Mouse (Mus musculus) MEL-GATA-1-ER (cell line): ENCODE measurements around the gene Tom1.
A peak's percentile ranks its signal among the peaks of the same experiment; 100 is the strongest.

Experiments used
- DNase-seq: peaks from one replicate; pipeline ENCODE4 v3.0.0-alpha.2; 2012; ENCODE audit warnings: low read depth; ENCODE audit errors: extremely low read depth

Gene Tom1

GRCm38 (mm10) chr8:75033511-75034243 is at the start of gene Tom1:
Gene Tom1, plus strand, starts transcription at chr8:75033705.
- peak; percentile 94 for DNase-seq

DNA sequence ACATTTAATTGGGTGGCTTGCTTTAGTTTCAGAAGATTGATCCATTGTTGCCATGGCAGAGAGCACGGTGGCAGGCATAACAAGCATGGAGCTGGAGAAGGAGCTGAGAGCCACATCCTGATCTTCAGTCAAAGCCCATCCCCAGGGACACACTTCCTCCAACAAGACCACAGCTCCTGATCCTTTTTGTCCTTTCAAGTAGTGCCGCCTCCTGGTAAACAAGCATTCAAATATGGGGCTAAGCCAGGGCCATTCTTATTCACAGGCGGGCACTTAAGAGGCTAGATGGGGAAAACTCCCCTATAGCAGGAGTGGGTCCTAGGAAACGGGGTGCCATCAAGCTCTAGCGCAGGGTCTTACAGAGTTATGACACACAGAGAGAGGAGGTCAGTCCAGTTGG is 46.1 kb upstream of the Tom1 start:
- no peak for DNase-seq

DNA sequence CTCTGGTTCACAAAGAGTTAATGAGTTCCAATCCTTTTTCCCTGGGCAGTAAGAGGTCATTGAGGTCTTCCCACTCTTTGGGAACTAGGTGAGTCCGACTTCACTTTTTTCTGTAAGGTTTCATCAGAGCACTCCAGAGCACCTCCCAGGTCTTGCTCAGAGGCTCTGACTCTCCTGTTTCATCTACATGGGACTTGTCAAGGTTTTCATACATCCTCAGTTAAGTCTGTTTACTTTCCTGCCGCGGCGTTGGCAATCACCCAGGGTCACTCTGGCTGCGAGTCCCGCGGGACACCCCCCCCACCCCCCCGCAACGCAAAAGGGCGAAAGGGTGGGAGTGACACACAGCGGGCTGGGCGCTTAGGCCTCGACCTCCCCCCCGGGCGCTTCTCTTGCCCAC is 43.5 kb upstream of the Tom1 start:
- DNase-seq, result no peak

DNA sequence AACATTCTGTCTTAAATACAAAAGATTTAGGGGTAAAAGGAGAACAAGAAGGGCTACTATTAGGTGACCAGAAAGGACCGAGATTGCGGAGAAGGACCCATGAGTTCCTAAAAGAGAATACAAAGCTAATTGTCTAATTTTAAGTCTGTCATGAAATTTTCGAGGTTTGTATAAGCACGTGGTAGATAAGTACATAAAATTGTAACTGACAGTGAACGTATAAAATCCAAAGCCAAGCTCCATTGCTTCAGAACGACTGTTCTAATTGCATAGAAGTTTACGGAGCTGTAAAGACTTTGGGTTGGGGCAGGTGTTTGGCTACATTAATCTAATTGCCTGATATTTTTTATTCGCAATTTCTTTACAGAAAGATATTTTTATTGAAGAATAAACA is 40.4 kb upstream of the Tom1 start, which contains the start of gene Hmgxb4:
TSS of gene Hmgxb4 (plus strand) at position 276 of the 394 bp plus-strand sequence.
- DNase-seq, result no peak

DNA sequence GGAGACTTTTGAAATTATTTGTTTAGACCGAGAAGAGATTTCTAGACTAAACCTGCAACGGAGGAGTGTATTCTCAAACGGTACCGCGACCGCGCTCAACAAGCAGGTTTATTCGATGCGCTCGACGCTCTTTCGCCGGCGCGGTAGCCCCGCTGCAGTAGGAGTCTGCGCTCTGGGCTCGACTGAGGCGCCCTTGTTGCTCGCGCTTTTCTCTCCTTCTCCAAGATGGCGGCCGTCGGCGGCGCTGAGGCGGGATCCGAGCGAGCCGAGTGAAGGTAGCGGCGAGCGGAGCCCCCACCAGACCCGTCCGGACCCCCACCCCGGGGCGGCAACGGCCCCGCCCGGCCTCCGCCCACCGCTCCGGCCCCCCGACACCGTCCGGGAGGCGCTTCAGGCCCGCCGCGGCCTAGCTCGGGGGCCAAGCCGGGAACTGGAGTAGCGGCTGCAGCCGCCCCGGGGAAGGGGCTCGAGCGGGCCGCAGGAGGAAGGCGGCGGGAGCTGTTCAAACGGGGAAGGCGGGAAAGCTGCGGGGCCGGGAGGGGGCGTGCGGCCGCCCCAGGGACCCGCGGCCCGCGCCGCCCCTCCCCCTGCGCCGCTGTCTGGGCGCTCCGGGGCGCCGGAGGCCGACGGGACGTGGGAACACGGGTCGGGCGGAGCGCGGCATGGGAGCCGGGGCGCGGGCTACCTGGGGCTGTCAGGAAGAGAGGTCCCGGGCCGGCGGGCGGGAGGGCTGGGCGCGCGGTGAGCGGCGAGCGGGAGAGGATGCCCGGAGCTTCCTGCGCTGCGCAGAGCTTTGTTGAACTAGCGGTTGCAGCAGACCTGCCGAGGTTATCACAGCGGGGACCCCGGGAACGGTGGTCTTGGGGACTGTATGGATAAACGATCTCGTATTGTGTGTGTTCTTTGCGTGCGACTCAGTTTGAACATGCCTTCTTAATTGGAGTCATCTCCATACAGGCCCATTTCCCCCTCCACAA is 39.7 kb upstream of the Tom1 start:
- DNase-seq, result peak; percentile 74

GRCm38 (mm10) chr8:74994540-74994939 is 39.0 kb upstream of the Tom1 start:
- no peak for DNase-seq

DNA sequence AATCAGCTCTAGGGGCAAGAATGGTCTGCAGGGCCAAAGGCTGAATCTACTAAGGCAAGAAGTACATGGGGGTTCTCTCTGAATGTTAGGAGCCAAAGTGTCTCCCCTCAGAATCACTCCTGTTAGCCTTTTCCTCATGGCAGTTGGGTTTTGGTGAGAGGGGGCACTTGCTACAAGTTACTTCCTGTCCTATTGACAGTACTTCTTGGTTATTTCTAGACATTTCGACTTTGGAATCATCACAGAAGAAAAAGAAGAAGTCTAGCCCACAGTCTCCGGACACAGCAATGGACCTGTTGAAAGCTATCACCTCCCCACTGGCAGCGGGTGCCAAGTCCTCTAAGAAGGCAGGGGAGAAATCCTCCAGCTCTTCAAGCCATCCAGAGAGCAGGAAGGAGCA is 33.1 kb upstream of the Tom1 start:
- DNase-seq, result no peak

DNA sequence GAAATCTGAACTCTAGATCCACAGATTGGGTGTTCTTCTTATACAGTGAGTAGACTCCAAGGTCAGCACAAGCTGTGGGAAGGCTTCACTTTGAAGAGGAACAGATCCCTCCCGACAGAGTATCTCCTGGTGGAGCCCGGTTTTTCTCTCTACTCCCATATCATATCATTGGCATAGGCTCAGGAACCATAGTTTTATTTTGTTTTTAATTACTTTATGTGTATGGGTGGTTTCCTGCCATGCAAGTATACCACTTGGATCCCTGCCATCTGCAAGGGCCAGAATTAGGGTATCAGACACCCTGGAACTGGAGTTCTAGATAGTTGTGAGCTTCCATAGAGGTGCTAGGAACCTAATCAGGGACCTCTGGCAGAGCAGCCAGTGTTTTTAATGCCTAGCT is 24.7 kb upstream of the Tom1 start:
- DNase-seq, result no peak

GRCm38 (mm10) chr8:75013557-75013956 is 19.9 kb upstream of the Tom1 start:
- DNase-seq, result no peak

DNA sequence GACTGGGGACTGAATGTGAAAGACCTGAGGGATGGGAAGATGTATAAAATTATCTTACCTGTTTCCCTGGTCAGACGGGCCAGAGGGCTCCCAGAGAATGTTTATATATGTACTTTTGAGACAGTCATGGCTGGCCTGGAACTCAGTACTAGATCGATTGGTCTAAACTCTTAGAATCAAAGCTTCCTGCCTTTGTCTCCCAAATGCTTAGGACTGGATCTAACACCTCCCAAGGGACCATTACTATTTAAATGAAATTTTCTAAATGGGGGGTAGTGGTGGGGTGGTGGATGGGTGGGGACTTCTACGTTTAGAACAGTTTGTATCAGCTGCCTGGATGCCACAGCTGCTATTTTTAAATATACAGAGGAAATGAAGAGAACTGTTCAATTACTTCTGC is 19.5 kb upstream of the Tom1 start:
- no peak for DNase-seq

DNA sequence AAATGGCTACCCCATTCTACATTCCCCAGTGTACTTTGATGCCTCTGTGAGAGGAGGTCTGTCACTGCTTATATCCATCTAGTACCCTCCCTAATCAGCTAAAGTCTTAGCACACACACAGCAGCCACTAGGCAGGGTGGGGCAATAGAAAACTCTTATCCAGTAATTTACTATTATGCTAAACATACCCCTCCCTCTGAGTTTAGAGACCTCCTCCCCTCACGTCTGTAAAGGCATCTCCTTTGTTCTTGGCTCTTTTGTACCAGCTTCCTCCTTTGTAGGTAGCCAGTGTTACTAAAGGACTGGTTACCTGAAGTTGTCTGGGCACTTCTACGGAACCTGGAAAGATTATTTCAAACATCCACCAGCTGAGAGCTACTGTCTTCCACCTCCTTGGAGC is 17.5 kb upstream of the Tom1 start:
- peak; percentile 16 for DNase-seq

GRCm38 (mm10) chr8:75016422-75016821 is 17.1 kb upstream of the Tom1 start:
- no peak for DNase-seq

GRCm38 (mm10) chr8:75018274-75018972 is 15.1 kb upstream of the Tom1 start:
- DNase-seq, result no peak

DNA sequence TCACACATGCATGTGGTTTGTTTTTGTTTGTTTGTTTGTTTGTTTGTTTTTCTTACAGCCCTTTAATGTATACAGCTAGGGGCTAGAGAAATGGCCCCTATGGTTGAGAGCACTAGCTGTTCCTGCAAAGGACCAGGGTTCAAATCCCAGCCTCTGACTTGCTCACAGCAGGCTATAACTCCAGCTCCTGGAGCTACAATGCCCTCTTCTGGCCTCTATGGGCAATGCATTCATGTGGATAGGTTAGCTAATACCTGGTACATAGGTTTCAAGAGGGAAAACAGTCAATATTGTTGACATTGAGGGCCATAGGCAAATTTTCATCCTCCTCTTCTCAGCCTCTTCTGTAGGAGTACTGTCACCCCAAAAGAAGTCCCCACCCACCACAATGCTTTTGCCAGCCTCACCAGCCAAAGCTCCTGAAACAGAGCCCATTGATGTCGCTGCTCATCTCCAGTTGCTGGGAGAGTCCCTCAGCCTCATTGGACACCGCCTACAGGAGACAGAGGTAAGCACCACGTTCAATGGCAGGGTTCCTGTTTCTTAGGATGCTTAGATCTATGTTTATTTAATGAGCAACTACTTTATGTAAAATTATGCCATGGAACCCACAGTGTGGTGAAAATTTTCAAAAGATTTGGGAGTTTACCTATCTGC is 9.7 kb upstream of the Tom1 start:
- DNase-seq, result no peak

GRCm38 (mm10) chr8:75025809-75026208 is 7.7 kb upstream of the Tom1 start:
- DNase-seq, result no peak

DNA sequence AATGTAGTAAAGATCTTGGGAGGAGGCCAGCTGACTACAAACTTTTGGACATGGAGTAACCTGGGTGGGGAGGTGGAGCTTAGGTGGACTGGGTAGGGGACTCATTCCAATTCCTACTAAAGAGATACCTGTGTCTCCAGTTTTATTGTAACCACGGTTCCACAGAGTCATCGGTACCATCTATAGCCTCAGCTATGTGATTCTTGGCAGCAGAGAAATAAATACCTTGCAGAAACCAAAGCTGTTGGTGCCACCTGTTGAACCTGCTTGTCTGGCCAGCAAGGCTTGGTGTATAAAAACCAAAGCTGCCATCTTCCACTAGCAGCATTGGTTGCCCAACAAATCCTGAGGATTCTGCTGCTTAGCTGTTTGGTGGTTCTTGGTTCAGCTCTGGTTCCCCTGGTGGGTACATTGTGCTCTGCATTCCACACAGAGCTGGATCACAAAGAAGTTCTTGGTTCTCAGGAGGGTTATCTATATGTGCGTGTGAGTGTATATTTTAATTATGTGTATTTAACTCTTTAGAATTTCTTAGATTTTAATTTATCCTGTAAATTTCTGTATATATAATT is 3.0 kb upstream of the Tom1 start:
- DNase-seq, result no peak

DNA sequence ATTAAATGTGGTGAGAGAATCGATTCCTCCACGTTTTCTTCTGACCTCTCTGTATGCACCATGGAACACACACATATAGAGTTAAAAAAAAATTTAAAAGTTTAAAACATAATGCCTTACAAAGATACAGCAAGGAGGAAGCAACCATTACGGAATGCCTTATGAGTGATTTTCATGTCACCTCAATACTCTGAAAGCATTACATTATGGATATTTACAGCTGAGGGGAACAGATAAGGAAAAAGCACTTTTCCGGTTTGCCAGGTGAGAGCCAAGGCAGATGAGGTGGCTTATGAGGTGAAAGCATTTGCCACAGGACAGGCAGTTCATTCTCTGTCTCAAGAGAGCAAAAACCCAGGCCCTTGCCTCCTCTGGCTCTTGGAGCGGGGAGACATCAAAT is 544 bp upstream of the Tom1 start:
- DNase-seq, result peak; percentile 24

DNA sequence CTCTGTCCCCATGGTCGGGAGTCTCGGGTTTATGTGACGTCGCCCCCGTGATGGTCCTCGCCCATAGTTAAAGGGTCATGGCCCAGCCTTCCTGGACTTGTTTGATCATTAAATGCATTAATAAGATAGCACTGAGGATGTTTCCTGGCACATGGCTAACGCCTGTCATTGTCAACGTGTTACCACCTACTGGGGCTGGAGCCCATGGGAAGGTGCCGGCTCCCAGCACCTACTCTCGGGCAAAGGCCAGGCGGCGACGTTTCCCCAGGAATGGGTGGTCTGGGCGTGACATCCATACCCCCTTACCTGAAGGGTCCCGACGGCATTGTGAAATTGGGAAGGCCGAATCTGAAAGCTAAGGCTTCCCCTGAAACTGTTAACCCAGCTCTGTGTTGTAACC is 780 bp downstream of the Tom1 start:
- DNase-seq, result no peak

GRCm38 (mm10) chr8:75035640-75036039 is 2.1 kb downstream of the Tom1 start:
- no peak for DNase-seq

GRCm38 (mm10) chr8:75038497-75038896 is 5.0 kb downstream of the Tom1 start:
- no peak for DNase-seq

DNA sequence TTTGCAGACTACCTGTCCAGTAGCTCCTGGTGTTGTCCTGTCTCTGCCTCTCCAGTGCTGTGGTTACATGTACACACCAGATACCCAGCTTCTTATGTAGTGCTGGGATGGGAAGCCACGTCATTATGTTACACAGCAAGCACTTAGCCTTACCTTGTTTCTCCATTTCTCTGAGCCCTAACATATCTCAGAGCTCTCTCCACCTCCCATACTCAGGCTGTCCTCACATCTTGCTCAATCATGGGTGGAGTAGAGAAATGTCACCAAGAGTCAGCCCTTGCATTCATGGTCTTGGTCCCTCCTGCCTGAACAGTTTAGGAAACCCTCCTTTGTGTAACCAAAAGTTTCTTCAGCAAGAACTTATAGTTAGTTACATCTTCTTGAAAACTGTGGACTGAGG is 6.2 kb downstream of the Tom1 start:
- DNase-seq, result no peak
